Mouse (Mus musculus): ENCODE measurements around the gene Dhx57. TPM values are rescaled to one million over a fixed set of nuclear protein-coding genes. Genes with fewer than 3 reads are reported as not detected.

Dhx57 gene
- polyA plus RNA-seq, 1 experiment: 18.9 TPM

- over 99% methylated on average over 3 of the region's 3 CpGs for WGBS
- TF ChIP-seq POLR2A (IDR thresholded peaks at IDR 0.05; ENCODE audit: control insufficient read depth, extremely low read depth, insufficient read depth, low read length, poor library complexity): no peak
- no peak for TF ChIP-seq CTCF (IDR thresholded peaks at IDR 0.05; ENCODE audit: borderline replicate concordance, control insufficient read depth, extremely low read depth, insufficient read depth, low read length, poor library complexity)
- H3K27me3 ChIP-seq (ENCODE audit: control insufficient read depth, insufficient read depth, low read length): no peaks in the 10 kb centered on the region
These were observed 22.1 kb downstream of the Dhx57 start for GRCm38 (mm10) chr17:80268151-80268550.

GRCm38 (mm10) chr17:80267065-80267464 lies 23.2 kb downstream of the Dhx57 start:
- TF ChIP-seq CTCF (IDR thresholded peaks at IDR 0.05; ENCODE audit: borderline replicate concordance, control insufficient read depth, extremely low read depth, insufficient read depth, low read length, poor library complexity) (no peak), POLR2A (IDR thresholded peaks at IDR 0.05; ENCODE audit: control insufficient read depth, extremely low read depth, insufficient read depth, low read length, poor library complexity) (no peak)
- Histone ChIP-seq H3K4me3 (ENCODE audit: control insufficient read depth, insufficient read depth, low read length) (no peak overlapping the region), H3K36me3 (ENCODE audit: control insufficient read depth, insufficient read depth, low read length) (peaks cover 51% of the 10 kb centered on the region), H3K27ac (ENCODE audit: control insufficient read depth, insufficient read depth, low read length) (no peak overlapping the region), H3K27me3 (ENCODE audit: control insufficient read depth, insufficient read depth, low read length) (no peaks in the 10 kb centered on the region), H3K4me1 (replicated peaks; ENCODE audit: control insufficient read depth, insufficient read depth, low read length) (no peaks in the 10 kb centered on the region)
- DNase-seq: no peak
- 97% methylated on average over 4 of the region's 4 CpGs for WGBS

More at GRCm38 (mm10) chr17:80268151-80268550, 22.1 kb downstream of the Dhx57 start:
- no peak for DNase-seq
- Histone ChIP-seq H3K27ac (ENCODE audit: control insufficient read depth, insufficient read depth, low read length) (no peak overlapping the region), H3K4me1 (replicated peaks; ENCODE audit: control insufficient read depth, insufficient read depth, low read length) (no peaks in the 10 kb centered on the region), H3K36me3 (ENCODE audit: control insufficient read depth, insufficient read depth, low read length) (peaks cover 59% of the 10 kb centered on the region), H3K4me3 (ENCODE audit: control insufficient read depth, insufficient read depth, low read length) (no peak overlapping the region)

- DNase-seq: no peak
- no peaks in the 10 kb centered on the region for H3K4me1 ChIP-seq (replicated peaks; ENCODE audit: control insufficient read depth, insufficient read depth, low read length)
- no peaks in the 10 kb centered on the region for H3K27me3 ChIP-seq (ENCODE audit: control insufficient read depth, insufficient read depth, low read length)
- peaks cover 61% of the 10 kb centered on the region for H3K36me3 ChIP-seq (ENCODE audit: control insufficient read depth, insufficient read depth, low read length)
- no peak overlapping the region for H3K4me3 ChIP-seq (ENCODE audit: control insufficient read depth, insufficient read depth, low read length)
- H3K27ac ChIP-seq (ENCODE audit: control insufficient read depth, insufficient read depth, low read length): no peak overlapping the region
- no peak for TF ChIP-seq POLR2A (IDR thresholded peaks at IDR 0.05; ENCODE audit: control insufficient read depth, extremely low read depth, insufficient read depth, low read length, poor library complexity)
- TF ChIP-seq CTCF (IDR thresholded peaks at IDR 0.05; ENCODE audit: borderline replicate concordance, control insufficient read depth, extremely low read depth, insufficient read depth, low read length, poor library complexity): no peak
- WGBS: 92% methylated on average over 13 of the region's 13 CpGs
These were observed 35.1 kb downstream of the Dhx57 start for GRCm38 (mm10) chr17:80255208-80255607.

GRCm38 (mm10) chr17:80254421-80254820 lies 35.9 kb downstream of the Dhx57 start:
- DNase-seq: no peak
- Histone ChIP-seq H3K36me3 (ENCODE audit: control insufficient read depth, insufficient read depth, low read length) (peaks cover 64% of the 10 kb centered on the region), H3K27me3 (ENCODE audit: control insufficient read depth, insufficient read depth, low read length) (no peaks in the 10 kb centered on the region), H3K4me3 (ENCODE audit: control insufficient read depth, insufficient read depth, low read length) (no peak overlapping the region), H3K4me1 (replicated peaks; ENCODE audit: control insufficient read depth, insufficient read depth, low read length) (no peaks in the 10 kb centered on the region), H3K27ac (ENCODE audit: control insufficient read depth, insufficient read depth, low read length) (no peak overlapping the region)
- no peak for TF ChIP-seq POLR2A (IDR thresholded peaks at IDR 0.05; ENCODE audit: control insufficient read depth, extremely low read depth, insufficient read depth, low read length, poor library complexity)
- no peak for TF ChIP-seq CTCF (IDR thresholded peaks at IDR 0.05; ENCODE audit: borderline replicate concordance, control insufficient read depth, extremely low read depth, insufficient read depth, low read length, poor library complexity)
- WGBS: over 99% methylated on average over 5 of the region's 5 CpGs

GRCm38 (mm10) chr17:80252757-80253525 lies 37.3 kb downstream of the Dhx57 start:
- TF ChIP-seq CTCF (IDR thresholded peaks at IDR 0.05; ENCODE audit: borderline replicate concordance, control insufficient read depth, extremely low read depth, insufficient read depth, low read length, poor library complexity): no peak
- H3K27ac ChIP-seq (ENCODE audit: control insufficient read depth, insufficient read depth, low read length): no peak overlapping the region
- no peaks in the 10 kb centered on the region for H3K4me1 ChIP-seq (replicated peaks; ENCODE audit: control insufficient read depth, insufficient read depth, low read length)
- H3K4me3 ChIP-seq (ENCODE audit: control insufficient read depth, insufficient read depth, low read length): no peak overlapping the region
- peaks cover 60% of the 10 kb centered on the region for H3K36me3 ChIP-seq (ENCODE audit: control insufficient read depth, insufficient read depth, low read length)
- no peak for DNase-seq
- WGBS: 94% methylated on average over 13 of the region's 13 CpGs
- H3K27me3 ChIP-seq (ENCODE audit: control insufficient read depth, insufficient read depth, low read length): no peaks in the 10 kb centered on the region

GRCm38 (mm10) chr17:80243116-80243515 lies 47.2 kb downstream of the Dhx57 start:
- Histone ChIP-seq H3K27ac (ENCODE audit: control insufficient read depth, insufficient read depth, low read length) (no peak overlapping the region), H3K4me1 (replicated peaks; ENCODE audit: control insufficient read depth, insufficient read depth, low read length) (no peaks in the 10 kb centered on the region), H3K36me3 (ENCODE audit: control insufficient read depth, insufficient read depth, low read length) (peaks cover 37% of the 10 kb centered on the region), H3K27me3 (ENCODE audit: control insufficient read depth, insufficient read depth, low read length) (no peaks in the 10 kb centered on the region), H3K4me3 (ENCODE audit: control insufficient read depth, insufficient read depth, low read length) (no peak overlapping the region)
- TF ChIP-seq POLR2A (IDR thresholded peaks at IDR 0.05; ENCODE audit: control insufficient read depth, extremely low read depth, insufficient read depth, low read length, poor library complexity): no peak
- no peak for TF ChIP-seq CTCF (IDR thresholded peaks at IDR 0.05; ENCODE audit: borderline replicate concordance, control insufficient read depth, extremely low read depth, insufficient read depth, low read length, poor library complexity)
- no peak for DNase-seq
- WGBS: 96% methylated on average over 13 of the region's 13 CpGs
